Mouse (Mus musculus): Measurements from ENCODE around the gene Igsf23. TPM values are rescaled to one million over a fixed set of nuclear protein-coding genes. Genes with fewer than 3 reads are reported as not detected.
A peak's percentile ranks its signal among the peaks of the same experiment; 100 is the strongest.

Igsf23 gene
- polyA plus RNA-seq, 1 experiment, result not detected

DNA sequence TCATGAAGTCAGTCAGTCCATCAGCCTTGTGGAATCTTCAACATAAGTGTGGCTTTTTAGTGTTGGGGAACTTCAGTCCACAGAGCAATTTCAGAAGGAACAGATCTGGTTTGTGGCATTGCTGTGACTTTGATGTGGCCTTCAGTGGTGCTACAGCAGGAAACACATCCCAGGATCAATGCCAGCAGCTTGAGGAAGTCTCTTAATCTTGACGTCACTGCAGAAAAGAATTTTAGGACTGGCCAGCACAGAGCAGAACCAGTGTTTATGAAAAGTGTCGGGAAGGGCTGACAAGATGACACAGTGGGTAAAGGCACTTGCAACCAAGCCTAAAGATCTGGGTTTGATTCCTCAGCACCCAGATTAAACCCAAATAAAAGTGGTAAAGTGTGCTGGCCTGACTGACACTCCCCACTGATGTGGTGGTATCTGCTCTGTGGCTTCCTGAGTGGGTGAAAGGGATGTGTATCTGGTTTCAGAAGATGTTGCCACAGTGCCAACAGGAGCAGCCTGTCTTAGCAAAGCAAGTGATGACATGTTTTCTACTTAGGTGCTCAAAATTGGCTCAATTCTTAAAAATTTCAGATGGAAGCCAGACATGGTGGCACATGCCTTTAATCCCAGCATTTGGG lies 23.6 kb downstream of the Igsf23 start:
- H3K4me1 ChIP-seq (ENCODE audit: control insufficient read depth), result no peaks in the 10 kb centered on the region
- H3K4me3 ChIP-seq (replicated peaks), result no peak overlapping the region
- no peaks in the 10 kb centered on the region for H3K9me3 ChIP-seq (ENCODE audit: control insufficient read depth, low read length)
- TF ChIP-seq TAL1 (IDR thresholded peaks at IDR 0.05; ENCODE audit: low read length), result no peak
- TF ChIP-seq GATA1 (IDR thresholded peaks at IDR 0.05; ENCODE audit: low read length), result no peak
- peaks cover 3% of the 10 kb centered on the region; the same call in 1 of the 2 replicates for H3K27me3 ChIP-seq (ENCODE audit: control insufficient read depth)
- H3K36me3 ChIP-seq (ENCODE audit: control insufficient read depth), result no peaks in the 10 kb centered on the region

DNA sequence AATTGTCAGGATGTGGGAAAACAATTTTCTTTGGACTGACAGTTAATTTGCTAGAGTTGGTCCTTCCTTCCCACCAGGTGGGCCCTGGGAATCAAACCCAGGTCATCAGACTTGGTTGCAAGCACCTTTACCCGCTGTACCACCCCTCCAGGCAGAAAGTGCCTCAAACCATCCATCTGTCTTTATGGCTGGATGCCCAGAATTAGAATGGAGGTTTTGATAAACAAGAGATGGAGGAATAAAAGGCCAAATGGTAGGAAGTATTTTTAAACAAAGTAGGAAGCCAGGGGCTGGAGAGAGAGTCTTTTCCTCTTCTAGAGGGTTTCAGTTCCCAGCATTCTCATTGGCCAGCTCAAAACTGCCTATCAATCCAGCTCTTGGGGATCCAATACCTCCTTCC lies 25.2 kb downstream of the Igsf23 start:
- Histone ChIP-seq H3K4me1 (ENCODE audit: control insufficient read depth) (no peaks in the 10 kb centered on the region), H3K9me3 (ENCODE audit: control insufficient read depth, low read length) (no peaks in the 10 kb centered on the region), H3K4me3 (replicated peaks) (no peak overlapping the region), H3K27me3 (ENCODE audit: control insufficient read depth) (peaks cover 3% of the 10 kb centered on the region; the same call in 1 of the 2 replicates), H3K36me3 (ENCODE audit: control insufficient read depth) (no peaks in the 10 kb centered on the region)
- TF ChIP-seq TAL1 (IDR thresholded peaks at IDR 0.05; ENCODE audit: low read length) (no peak), GATA1 (IDR thresholded peaks at IDR 0.05; ENCODE audit: low read length) (no peak)

DNA sequence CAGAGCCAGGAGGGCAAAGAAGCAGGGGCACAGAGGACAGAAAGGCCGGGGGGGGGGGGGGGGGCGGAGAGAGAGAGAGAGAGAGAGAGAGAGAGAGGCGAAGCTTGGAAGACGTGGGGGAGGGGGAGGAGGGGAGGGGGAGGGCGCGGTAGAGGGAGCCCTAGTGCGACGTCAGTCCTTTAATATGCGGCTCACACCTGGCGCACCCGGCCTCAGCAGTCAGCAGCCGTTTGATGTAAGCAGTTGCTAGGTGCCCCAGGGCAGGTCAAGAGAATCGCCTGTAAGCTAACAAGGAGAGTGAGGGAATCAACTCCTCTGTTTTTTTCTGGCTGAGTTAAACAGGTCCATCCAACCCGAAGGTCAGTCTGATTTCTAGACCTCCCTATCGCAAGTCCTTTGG lies 26.8 kb downstream of the Igsf23 start:
- Histone ChIP-seq H3K36me3 (ENCODE audit: control insufficient read depth) (no peaks in the 10 kb centered on the region), H3K27me3 (ENCODE audit: control insufficient read depth) (peaks cover 3% of the 10 kb centered on the region; the same call in 1 of the 2 replicates), H3K4me3 (replicated peaks) (no peak overlapping the region), H3K4me1 (ENCODE audit: control insufficient read depth) (no peaks in the 10 kb centered on the region), H3K9me3 (ENCODE audit: control insufficient read depth, low read length) (no peaks in the 10 kb centered on the region)
- TF ChIP-seq TAL1 (IDR thresholded peaks at IDR 0.05; ENCODE audit: low read length), result no peak
- no peak for TF ChIP-seq GATA1 (IDR thresholded peaks at IDR 0.05; ENCODE audit: low read length)

DNA sequence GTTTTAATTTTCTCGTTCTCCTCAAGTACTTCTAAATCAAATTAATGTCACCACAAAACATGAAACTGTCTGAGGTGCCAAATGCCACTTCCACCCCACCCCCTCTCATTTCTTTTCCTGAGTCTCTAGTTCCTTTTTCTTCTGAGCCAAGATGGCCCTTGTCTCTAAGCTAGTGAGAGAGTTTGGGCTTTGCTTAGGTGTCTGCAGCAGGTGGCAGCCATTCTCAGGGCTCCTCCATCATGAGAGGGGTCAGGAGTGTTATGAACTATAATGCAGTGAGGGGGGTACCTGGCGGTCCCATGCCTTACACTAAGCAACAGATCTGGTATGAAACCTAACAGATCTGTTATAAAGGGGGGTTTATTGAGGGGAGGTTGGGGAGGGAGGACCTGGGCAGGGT lies 27.2 kb downstream of the Igsf23 start:
- H3K4me1 ChIP-seq (ENCODE audit: control insufficient read depth), result no peaks in the 10 kb centered on the region
- no peaks in the 10 kb centered on the region for H3K9me3 ChIP-seq (ENCODE audit: control insufficient read depth, low read length)
- H3K4me3 ChIP-seq (replicated peaks), result no peak overlapping the region
- H3K27me3 ChIP-seq (ENCODE audit: control insufficient read depth), result peaks cover 3% of the 10 kb centered on the region; the same call in 1 of the 2 replicates
- H3K36me3 ChIP-seq (ENCODE audit: control insufficient read depth), result no peaks in the 10 kb centered on the region
- no peak for TF ChIP-seq GATA1 (IDR thresholded peaks at IDR 0.05; ENCODE audit: low read length)
- no peak for TF ChIP-seq TAL1 (IDR thresholded peaks at IDR 0.05; ENCODE audit: low read length)

DNA sequence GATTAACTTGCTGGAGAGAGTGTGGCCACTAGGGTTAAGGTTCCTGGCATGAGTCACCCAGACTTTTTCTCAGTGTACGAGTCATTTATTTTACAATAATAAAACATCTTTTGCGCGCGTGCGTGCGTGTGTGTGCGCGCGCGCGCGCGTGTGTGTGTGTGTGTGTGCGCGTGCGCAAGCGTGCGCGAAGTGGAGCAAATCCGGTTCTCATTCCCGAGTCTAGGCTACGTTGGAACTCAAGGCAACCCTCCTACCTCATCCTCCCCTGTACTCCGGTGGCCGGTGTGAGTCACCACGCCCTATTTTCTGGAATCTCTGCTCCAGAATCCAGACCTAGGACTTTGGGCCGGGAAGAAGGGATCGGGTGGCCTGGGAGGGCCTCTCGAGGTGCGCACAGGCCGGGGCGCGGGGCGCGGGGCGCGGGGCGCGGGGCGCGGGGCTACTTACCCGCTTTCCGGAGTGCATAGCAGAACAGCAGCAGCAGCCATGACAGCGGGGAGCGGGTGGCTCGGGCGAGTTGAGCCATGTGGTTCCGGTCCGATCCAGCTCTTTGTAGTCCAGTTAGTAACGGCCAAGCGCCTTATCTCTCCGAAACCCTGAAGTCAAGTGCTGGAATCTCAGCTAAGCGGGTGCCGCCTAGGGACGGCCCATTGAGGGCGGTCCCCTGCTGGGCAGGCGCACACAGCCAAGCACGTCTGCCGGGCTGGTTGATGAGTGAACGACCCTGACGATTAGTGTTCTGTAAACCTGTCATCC lies 29.9 kb downstream of the Igsf23 start, which contains the start of gene Pvr:
Gene Pvr, minus strand, starts transcription at position 655 of the 756 bp plus-strand sequence.
- Histone ChIP-seq H3K4me1 (ENCODE audit: control insufficient read depth) (no peaks in the 10 kb centered on the region), H3K27me3 (ENCODE audit: control insufficient read depth) (peaks cover 3% of the 10 kb centered on the region; the same call in 1 of the 2 replicates), H3K36me3 (ENCODE audit: control insufficient read depth) (no peaks in the 10 kb centered on the region), H3K9me3 (ENCODE audit: control insufficient read depth, low read length) (no peaks in the 10 kb centered on the region), H3K4me3 (replicated peaks) (peak within 1 kb of the TSS; percentile 43)
- TF ChIP-seq TAL1 (IDR thresholded peaks at IDR 0.05; ENCODE audit: low read length) (no peak), GATA1 (IDR thresholded peaks at IDR 0.05; ENCODE audit: low read length) (no peak)

- H3K27me3 ChIP-seq (ENCODE audit: control insufficient read depth), result peaks cover 3% of the 10 kb centered on the region; the same call in 1 of the 2 replicates
Measured at GRCm38 (mm10) chr7:19920166-19920505, 30.4 kb downstream of the Igsf23 start.

GRCm38 (mm10) chr7:19914558-19914957 lies 36.0 kb downstream of the Igsf23 start:
- Histone ChIP-seq H3K36me3 (ENCODE audit: control insufficient read depth) (no peaks in the 10 kb centered on the region), H3K27me3 (ENCODE audit: control insufficient read depth) (no peaks in the 10 kb centered on the region), H3K4me3 (replicated peaks) (no peak overlapping the region), H3K9me3 (ENCODE audit: control insufficient read depth, low read length) (no peaks in the 10 kb centered on the region), H3K4me1 (ENCODE audit: control insufficient read depth) (no peaks in the 10 kb centered on the region)
- TF ChIP-seq GATA1 (IDR thresholded peaks at IDR 0.05; ENCODE audit: low read length) (no peak), TAL1 (IDR thresholded peaks at IDR 0.05; ENCODE audit: low read length) (no peak)

More at GRCm38 (mm10) chr7:19920166-19920505, 30.4 kb downstream of the Igsf23 start:
- no peaks in the 10 kb centered on the region for H3K36me3 ChIP-seq (ENCODE audit: control insufficient read depth)
- no peaks in the 10 kb centered on the region for H3K4me1 ChIP-seq (ENCODE audit: control insufficient read depth)
- no peak overlapping the region for H3K4me3 ChIP-seq (replicated peaks)
- TF ChIP-seq TAL1 (IDR thresholded peaks at IDR 0.05; ENCODE audit: low read length) (no peak), GATA1 (IDR thresholded peaks at IDR 0.05; ENCODE audit: low read length) (no peak)
- no peaks in the 10 kb centered on the region for H3K9me3 ChIP-seq (ENCODE audit: control insufficient read depth, low read length)

GRCm38 (mm10) chr7:19911695-19912524 lies 38.6 kb downstream of the Igsf23 start:
- H3K9me3 ChIP-seq (ENCODE audit: control insufficient read depth, low read length), result no peaks in the 10 kb centered on the region
- H3K27me3 ChIP-seq (ENCODE audit: control insufficient read depth), result no peaks in the 10 kb centered on the region
- no peak overlapping the region for H3K4me3 ChIP-seq (replicated peaks)
- H3K4me1 ChIP-seq (ENCODE audit: control insufficient read depth), result no peaks in the 10 kb centered on the region
- TF ChIP-seq TAL1 (IDR thresholded peaks at IDR 0.05; ENCODE audit: low read length), result no peak
- TF ChIP-seq GATA1 (IDR thresholded peaks at IDR 0.05; ENCODE audit: low read length), result no peak
- H3K36me3 ChIP-seq (ENCODE audit: control insufficient read depth), result no peaks in the 10 kb centered on the region

- Histone ChIP-seq H3K36me3 (ENCODE audit: control insufficient read depth) (no peaks in the 10 kb centered on the region), H3K4me1 (ENCODE audit: control insufficient read depth) (no peaks in the 10 kb centered on the region), H3K27me3 (ENCODE audit: control insufficient read depth) (no peaks in the 10 kb centered on the region), H3K9me3 (ENCODE audit: control insufficient read depth, low read length) (no peaks in the 10 kb centered on the region), H3K4me3 (replicated peaks) (no peak overlapping the region)
- no peak for TF ChIP-seq TAL1 (IDR thresholded peaks at IDR 0.05; ENCODE audit: low read length)
- TF ChIP-seq GATA1 (IDR thresholded peaks at IDR 0.05; ENCODE audit: low read length), result no peak
Measured at GRCm38 (mm10) chr7:19911292-19911658, 39.3 kb downstream of the Igsf23 start.

Measured in erythroblast, embryonic 14.5 days (primary cell).